Mouse (Mus musculus) left cerebral cortex, adult 9 months (tissue): ENCODE results near the gene 2410002F23Rik.
"Not testable (repeated sequence)": the region's sequence is repeated elsewhere in the genome, so short reads cannot be mapped to it uniquely, and the experiment has no call there.

Source experiments
- DNase-seq, 2 experiments: peaks; one replicate each; pipeline ENCODE4 v3.0.0; 2022; ENCODE audit warnings: low spot score in 2 of 2

The 2410002F23Rik gene

DNA sequence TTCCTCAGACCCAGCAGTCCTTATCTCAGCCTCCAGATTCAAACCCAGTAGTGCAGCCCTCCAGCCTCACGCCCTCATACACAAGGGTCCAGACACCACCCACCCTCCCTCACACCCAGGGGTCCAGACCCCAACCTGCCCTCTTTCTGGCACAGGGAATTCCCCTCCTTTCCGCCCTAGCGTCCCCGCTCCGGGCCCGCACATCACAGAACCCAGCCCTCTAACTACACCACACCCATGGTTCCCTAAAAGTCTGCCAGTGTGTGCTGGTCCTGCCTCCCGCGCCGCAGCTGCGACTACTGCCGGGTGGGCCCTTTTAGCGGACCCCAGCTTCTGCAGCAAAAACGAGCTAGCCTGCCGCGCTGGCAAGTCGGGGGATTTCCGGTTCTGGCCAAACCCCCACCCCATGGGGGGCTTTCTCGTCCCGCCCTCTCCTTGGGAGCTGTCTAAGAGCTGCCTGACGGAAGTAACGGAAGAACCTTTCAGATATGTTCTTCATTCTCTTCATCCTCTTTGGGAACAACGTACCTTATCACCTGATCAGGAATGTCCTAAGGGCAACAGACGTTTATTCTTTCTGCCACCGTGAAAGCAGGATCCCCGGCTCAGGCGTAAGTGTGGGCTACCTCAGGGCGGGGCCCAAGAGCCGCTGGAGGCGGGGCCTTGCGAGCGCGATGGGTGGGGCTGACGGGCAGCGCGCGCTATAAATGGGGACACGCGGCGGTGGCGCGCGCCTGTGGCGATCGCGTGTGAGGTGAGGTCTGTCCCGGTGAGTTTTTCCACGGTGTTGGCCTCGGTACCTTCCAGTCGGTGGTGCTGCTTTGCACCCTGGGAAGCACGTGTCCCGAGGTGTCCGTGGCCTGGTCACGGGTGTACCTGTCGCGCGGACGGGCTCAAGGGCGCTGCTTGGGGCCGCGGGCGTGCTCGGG lies at the start of gene 2410002F23Rik, which contains the start of gene 1700028J19Rik:
Gene 2410002F23Rik, plus strand, starts transcription at position 668 of the 929 bp plus-strand sequence.
Gene 1700028J19Rik, minus strand, starts transcription at position 641 of the 929 bp plus-strand sequence.
- DNase-seq = peak; percentile 79 to 93

DNA sequence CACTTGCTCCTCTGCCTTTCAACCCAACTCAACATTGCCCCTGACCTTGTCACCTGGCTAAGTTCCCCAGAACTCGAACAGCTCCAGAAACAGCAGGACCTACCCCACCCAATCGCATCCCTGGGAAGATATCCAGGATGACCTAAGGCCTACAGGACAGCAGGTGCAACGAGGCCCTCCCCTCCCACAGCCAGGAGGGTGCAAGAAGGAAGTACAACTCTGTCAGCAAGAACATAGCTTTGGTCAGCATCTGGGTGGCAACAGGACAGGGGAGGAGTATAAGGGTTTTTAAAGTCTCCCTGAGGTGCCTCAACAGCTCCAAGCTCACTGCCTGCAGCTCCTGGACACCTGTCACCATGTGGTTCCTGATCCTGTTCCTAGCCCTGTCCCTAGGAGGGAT lies 48.6 kb upstream of the 2410002F23Rik start, which contains the start of gene Klk1b3:
Gene Klk1b3, plus strand, starts transcription at position 301 of the 400 bp plus-strand sequence.
- DNase-seq = no peak

DNA sequence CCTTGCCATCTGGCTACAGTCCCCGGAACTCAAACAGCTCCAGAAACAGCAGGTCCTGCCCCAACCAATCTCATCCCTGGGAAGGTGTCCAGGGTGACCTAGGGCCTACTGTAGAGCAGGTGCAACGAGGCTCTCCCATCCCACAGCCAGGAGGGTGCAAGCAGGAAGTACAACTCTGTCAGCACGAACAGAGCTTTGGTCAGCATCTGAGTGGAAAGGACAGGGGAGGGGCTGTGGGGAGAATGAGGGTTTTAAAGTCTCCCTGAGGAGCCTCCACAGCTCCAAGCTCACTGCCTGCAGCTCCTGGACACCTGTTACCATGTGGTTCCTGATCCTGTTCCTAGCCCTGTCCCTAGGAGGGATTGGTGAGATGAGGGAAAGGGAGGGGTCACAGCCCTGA lies 39.4 kb upstream of the 2410002F23Rik start, which contains the start of gene Klk1b4:
Gene Klk1b4, plus strand, starts transcription at position 301 of the 400 bp plus-strand sequence.
- DNase-seq = not testable (repeated sequence)

DNA sequence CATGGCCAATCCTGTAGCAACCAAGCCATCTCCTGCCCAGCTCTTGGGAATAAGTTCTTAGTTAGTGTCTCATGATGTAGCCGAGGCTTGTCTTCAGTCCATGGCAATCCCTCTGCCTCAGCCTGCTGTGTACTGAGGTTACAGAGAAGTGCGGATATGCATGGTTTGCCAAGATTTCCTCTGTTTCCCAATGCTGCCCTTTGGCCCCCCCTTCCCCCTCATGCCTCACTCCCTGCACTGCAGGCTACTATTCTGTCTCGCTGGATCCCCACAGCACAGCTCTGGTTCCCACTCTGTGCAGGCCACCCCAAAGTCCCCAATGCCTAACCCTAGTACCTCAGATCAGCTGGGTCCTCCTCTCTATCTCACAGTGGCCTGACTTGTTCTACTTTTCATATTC lies 38.2 kb upstream of the 2410002F23Rik start:
- no peak for DNase-seq

DNA sequence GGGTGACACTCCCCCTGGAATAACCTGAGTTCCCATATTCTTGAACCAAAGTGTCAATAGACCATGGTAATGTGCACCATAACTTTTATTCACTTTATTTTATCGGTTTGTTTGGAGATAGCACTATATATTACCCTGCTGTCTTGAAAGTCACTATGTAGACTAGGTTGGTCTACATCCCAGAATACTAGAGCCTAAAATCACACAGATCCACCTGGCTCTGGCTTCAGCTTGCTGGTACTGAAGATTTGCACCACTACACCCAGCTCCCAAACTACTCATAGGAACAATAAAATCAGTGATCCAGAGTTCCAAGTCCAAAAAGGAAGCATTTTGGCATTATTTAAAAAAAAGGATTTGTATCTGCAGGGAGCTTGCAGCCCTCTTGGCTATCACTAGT lies 30.9 kb upstream of the 2410002F23Rik start, which contains the start of gene Klk1b5:
Gene Klk1b5, plus strand, starts transcription at position 301 of the 400 bp plus-strand sequence.
- no peak for DNase-seq

DNA sequence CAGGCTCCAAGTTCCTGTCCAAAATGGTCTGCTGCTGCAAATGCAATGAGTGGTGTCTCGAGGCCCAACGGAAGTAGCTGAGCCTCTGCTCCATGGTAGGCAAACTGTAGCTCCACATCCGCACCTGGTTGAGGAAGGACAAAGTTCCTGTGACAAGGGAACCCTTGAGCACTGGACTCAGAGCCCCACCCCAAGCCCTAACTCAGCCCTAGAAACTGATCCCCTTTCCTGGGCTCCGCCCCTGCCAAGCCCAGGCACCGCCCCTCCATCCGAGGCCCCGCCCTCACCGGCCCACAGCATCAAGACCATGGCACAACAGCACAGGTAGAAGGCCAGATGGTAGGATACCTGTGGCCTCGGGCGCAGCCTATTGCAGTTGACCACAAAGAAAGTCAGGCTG lies 24.9 kb upstream of the 2410002F23Rik start:
- DNase-seq = not testable (repeated sequence)

DNA sequence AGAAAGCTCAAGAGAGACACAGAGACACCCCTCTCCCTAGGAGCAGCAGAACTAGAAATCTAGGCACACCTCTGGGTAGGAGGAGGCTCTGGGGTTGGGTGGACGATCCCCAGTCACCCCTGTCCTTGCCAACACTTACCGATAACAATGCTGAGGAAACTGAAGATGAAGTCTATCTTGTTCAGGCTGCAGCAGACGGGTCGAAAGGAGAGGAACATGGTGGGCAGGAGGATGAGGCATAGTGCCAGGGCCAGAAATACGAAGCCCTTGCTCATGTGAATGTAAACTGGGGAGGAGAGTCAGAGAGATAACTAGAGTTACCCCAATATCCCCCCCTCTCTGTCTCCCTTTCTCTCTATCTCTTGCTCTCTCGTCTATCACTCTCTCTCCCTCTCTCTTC lies 24.2 kb upstream of the 2410002F23Rik start:
- DNase-seq = not testable (repeated sequence)

DNA sequence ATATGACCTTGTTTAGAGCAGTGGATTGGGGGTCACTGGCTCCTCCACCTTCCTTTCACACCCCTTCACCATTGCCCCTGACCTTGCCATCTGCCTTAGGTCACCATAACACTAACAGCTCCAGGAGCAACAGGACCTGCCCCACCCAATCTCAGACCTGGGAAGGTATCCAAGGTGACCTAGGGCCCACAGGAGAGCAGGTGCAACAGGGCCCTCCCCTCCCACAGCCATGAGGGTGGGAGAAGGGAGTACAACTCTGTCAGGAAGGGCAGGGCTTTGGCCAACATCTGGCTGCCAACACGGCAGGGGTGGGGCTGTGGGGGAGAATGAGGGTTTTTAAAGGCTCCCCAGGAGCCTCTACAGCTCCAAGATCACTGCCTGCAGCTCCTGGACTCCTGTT lies 21.4 kb upstream of the 2410002F23Rik start, which contains the start of gene Klk1:
Gene Klk1, plus strand, starts transcription at position 285 of the 400 bp plus-strand sequence.
- no peak for DNase-seq

DNA sequence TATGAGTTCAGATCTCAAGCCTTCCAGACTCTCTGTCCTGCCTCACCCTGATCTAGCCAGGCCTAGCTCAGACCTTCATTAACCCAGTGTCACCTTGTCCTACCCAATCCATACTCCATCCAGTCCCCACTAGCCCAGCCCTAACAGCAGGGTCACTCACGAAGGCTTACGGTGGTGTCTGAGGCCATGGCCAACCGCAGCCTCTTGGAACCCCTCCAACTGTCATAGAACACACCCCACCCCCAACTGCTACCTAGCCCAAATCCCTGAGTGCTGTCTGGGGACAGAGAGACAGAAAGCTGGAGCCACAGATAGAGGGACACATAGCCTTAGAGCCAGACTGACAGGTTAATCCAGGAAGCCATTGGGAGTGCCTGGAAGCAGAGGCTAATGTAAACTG lies 10.6 kb upstream of the 2410002F23Rik start, which contains the start of gene Gm36864:
Gene Gm36864, plus strand, starts transcription at position 269 of the 400 bp plus-strand sequence.
- no peak for DNase-seq

DNA sequence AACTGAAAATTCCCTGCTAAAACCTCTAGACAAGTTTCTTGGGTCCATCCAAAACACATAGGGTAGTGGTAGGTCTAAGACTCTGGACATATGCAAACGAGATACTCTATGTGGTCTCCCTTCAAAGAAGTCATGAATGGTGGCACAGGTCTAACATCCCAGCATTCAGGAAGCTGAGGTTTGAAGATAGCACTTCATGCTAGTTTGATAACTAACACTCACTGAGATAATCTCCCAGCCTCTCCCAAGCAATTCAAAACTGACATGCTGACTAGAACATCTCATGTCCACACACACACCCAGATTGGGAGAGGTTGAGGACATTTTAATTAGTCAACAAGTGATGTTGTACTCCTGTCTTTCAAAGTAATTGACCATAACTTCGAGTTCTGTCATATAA lies 6.6 kb upstream of the 2410002F23Rik start:
- no peak for DNase-seq

DNA sequence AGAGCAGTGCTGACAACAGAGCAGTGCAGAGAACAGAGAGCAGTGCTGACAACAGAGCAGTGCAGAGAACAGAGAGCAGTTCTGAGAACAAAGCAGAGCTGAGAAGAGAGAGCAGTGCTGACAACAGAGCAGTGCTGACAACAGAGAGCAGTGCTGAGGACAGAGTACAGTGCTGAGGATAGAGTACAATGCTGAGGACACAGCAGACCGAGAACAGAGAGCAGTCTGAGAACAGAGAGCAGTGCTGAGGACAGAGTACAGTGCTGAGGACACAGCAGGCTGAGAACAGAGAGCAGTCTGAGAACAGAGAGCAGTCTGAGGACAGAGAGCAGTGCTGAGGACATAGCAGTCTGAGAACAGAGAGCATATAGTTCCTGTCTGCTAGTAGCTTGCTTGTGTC lies 5.8 kb upstream of the 2410002F23Rik start:
- DNase-seq = no peak

DNA sequence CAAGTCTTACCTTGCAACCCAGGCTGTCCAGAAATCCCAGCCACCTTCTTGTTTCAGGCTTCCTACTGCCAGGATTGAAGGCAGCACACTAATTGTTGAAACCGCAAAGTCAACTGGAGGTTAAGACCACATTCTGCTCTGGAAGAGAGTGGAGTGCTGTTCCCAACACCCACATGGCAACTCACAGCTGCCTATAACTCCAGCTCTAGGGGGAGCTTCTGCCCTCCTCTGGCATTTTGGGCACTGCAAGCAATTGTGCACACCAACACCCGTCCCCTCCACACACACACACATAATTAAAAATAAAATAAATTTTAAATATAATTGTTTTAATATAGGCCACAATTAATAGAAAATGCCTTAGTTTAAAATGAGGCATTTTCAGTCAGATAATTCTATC lies 5.4 kb upstream of the 2410002F23Rik start:
- no peak for DNase-seq

DNA sequence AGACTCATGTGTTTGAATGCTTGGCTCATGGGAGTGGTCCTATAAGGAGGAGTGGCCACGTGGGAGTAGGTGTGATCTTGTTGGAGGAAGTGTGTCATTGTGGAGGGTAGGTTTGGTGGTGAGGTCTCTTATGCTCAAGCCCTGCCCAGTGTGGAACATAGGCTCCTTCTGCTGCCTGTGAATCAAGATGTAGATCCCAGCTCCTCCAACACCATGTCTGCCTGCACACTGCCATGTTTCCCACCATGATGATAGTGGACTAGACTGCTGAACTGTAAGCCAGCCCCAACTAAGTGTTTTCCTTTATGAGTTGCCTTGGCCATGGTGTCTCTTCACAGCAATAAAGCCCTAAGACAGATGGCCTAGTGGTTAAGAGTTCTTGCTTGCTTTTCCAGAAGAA lies 2.4 kb upstream of the 2410002F23Rik start:
- no peak for DNase-seq

DNA sequence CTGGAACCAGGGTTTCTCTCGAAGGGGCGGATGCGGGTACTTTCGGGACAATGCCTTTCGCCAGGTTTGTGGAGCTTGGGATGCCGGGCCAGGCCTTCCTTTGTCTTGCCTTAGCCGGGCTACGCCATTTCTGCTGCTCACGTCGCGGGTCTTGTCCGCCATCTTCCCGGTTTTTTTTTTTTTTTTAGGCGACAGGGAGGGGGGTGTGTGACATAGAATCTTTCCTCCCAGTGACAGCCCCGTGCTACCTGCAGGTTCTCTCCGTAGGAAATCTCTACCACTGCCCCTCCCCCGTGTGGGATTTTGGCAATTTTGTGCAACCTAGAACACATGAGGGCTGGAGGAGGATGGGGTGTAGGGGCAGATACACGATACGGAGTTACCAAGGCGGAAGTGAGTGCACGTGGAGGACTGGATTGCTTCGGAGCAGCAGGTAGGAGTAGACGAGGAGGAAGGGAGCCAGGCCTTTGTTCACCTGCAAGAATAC lies 505 bp downstream of the 2410002F23Rik start:
- peak in 1 of 2 experiments; percentile 59 for DNase-seq

DNA sequence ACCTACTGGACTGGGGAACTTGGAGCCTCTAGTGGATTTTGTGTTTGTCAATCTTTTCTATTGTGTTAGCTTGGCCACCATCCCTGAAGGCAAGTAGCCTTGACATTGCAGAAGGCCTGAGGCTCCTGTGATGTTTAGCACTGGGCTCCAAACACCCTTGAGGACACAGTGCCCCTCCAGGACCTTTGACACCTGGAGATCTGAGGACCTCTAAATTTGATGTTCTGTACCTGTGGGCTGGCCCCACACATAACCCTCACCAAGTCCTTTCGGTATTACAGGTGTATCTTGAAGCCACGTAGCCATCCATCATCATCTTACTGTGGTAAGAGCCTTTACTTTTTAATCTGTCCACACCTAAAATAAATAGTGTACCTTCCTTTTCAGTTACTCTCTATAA lies 1.4 kb downstream of the 2410002F23Rik start:
- no peak for DNase-seq

DNA sequence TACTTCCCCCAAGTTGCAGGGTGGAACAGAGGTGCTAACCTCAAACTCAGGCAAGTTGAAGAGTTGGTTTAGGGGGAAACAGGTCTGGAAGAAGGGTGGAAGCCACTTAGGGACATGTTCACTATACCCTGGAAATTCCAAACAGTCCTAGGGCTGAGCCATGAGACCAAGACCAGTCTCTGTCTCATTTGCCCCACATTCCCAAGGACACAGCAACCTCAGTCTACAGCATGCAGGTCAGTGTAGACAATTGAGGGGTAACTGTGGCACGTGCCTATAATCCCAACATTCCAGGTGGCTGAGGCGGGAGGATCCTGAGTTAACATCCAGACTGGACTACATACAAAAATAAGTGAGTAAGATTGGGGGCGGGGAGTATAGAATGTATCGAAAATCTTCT lies 2.7 kb downstream of the 2410002F23Rik start:
- DNase-seq = no peak

DNA sequence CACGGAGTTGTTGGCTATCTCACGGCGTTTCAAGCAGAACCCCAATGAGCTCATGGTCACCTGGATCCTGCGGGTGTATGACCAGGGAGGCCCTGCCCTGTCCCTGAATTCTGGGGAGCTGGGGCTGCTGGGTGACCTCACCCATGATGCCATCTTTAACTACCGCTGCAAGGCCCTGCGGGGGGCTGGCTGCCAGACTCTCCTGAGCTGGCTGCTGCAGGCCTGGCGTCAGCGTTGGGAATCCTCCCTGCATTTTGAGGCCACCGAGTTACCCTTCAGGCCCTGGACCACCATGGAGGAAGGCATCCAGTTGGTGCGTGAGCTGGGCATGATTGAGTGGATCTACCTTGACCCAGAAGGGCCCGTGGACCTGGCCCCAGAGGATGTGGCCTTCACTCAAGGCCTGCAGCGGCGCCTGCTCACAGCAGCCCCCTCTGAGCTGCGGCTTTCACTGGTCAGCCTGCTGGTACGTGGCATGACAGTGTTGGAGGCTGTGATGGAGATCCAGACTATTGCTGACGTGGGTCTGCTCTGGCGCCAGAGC lies 4.3 kb downstream of the 2410002F23Rik start:
- not testable (repeated sequence) for DNase-seq

DNA sequence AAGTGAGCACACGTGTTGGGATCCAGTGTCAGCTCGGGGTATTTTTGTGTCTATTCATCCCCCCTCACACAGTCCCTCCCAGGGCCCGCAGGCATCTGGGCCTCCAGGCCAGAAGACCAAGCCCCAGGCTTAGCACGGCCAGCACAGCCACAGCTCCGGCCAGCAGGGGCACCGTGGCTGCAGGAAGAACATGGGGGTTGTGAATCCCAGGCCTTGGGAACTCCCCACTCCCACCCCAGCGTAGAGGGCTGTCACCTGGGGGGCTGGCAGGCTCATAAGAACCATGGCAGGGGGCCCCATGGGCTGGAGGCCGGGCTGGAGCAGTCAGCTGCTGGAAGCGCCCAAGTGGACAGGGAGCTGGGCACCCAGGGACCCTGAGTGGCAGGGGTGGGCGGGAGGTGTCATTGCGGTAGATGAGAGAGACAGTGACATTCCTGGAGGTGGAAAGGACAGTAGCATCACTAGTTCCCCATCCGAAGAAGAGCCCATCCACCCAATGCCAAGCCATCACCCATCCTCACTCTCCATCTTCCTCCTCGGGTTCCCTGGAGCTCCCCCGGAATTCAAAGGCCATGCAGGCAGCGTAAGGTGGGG lies 6.6 kb downstream of the 2410002F23Rik start:
- no peak for DNase-seq

DNA sequence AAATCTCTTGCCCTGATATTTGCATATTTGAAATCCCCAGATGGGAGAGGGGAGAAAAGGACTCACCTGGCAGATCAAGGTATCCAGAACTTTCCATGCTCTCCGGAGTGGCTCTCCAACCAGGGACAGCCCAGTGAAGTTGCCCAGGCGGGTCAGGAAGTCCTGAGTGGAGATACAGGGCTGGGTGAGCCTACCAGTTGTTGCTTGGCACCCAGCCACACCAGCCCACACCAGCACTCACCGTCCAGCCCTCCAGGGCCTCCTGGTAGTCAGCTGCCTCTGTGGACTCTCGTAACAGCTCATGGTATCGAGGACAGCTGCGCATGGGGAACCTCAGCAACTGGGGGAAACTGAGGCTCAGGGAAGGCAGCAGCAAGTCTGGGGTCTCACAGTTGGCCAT lies 8.4 kb downstream of the 2410002F23Rik start:
- no peak for DNase-seq

DNA sequence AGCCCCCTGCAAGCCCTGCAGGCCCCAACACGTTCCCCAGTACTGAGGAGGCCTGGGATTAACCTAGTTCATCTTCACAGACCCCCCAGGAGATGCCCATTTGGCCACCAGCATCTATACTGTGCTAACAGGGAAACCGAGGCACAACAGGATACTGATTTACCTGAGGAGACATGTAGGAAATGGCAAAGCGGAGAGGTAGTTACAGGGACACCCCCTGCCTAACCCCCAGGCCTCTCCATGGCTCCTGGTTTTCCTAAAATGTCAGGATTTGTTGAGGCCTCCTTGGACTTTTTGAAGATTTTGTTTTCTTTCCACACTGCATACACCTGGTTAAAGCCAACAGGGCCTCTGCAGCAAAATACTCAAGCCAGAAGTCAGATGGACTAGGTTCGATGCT lies 10.8 kb downstream of the 2410002F23Rik start, which contains the start of gene Acp4:
Gene Acp4, minus strand, starts transcription at position 101 of the 400 bp plus-strand sequence.
- no peak for DNase-seq

DNA sequence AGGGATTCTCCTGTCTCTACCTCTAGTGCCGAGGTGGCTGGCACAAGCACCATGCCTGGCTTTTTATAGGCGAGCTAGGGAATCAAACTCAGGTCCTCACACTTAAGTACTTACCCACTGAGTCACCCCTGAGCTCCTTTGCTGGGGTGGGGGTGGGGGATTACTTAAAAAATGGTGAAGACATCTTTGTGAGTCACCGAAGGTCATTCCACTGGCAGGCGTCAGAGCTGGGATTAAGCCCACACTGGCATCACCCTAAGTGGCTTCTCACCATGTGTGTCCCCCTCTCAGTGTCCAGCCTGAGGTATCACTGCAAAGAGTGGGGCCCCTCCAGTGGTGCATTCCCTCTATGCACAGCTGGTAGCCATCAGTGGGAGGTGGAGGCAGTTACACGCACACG lies 13.9 kb downstream of the 2410002F23Rik start:
- no peak for DNase-seq

DNA sequence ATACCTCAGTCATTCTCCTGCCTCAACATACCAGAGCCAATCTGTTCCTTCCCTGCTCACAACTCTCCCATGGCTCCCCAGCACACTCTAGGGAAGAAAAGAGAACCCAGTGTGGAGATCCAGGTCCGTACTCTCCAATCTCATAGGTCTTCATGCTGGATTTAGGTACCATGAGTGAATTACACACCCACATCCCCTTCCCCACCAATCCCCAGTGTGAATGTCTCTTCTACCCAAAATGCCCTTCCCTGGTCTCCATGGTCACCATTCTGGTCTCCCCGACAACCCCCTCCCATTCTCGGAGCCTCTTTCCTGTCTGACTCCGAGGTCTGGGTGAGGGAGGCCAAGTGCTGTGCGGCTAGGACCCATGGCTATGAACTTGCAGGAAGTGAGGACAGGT lies 14.6 kb downstream of the 2410002F23Rik start, which contains the start of gene Gm15517:
Gene Gm15517, plus strand, starts transcription at position 301 of the 400 bp plus-strand sequence.
- no peak for DNase-seq
